Mouse (Mus musculus) bone marrow, adult 2 months (tissue): ENCODE data around the gene Stim2. TPM values are rescaled to one million over a fixed set of nuclear protein-coding genes. Genes with fewer than 3 reads are reported as not detected.

Experiments
- H3K27ac ChIP-seq: fragments of 200-500 bp; 2 replicates; pipeline ENCODE4 v1.5.1; 2012; ENCODE audit warnings: low read depth, mild to moderate bottlenecking, control low read depth, inconsistent platforms, low read length; ENCODE audit not compliant: control insufficient read depth, poor library complexity, insufficient read depth
- H3K4me1 ChIP-seq: fragments of 200-500 bp; 2 replicates; pipeline ENCODE4 v1.6.1; 2011; ENCODE audit warnings: low read length; ENCODE audit not compliant: control insufficient read depth, insufficient read depth
- H3K4me3 ChIP-seq: fragments of 200-500 bp; replicated peaks from 2 replicates; pipeline ENCODE3; 2011; ENCODE audit warnings: mild to moderate bottlenecking, low read depth, low read length, control low read depth; ENCODE audit not compliant: control insufficient read depth
- CTCF ChIP-seq: fragments of 200-500 bp; IDR thresholded peaks from 2 replicates; pipeline ENCODE4 v1.5.1; 2011; ENCODE audit warnings: low read length, control low read depth; ENCODE audit not compliant: control insufficient read depth, insufficient read depth
- POLR2A ChIP-seq: fragments of 200-500 bp; IDR thresholded peaks from 2 replicates; pipeline ENCODE4 v1.6.1; 2011; ENCODE audit warnings: low read depth, mild to moderate bottlenecking, control low read depth, low read length, borderline replicate concordance; ENCODE audit not compliant: control insufficient read depth
- WGBS: fragments of 180-500 bp; shearing (Covaris S2); methylation state at CpG from one replicate; pipeline ENCODE4 v1.1.7; 2018; 5-methylcytosine and 5-hydroxymethylcytosine counted together
- polyA plus RNA-seq: library from polyadenylated mRNA; stranded (reverse); fragments of >200 nt; gene quantifications from 2 replicates; pipeline ENCODE4 v1.2.4, GENCODE M21; 2011; ENCODE audit warnings: low replicate concordance; ENCODE audit not compliant: missing spikeins, insufficient read depth, insufficient read length

The Stim2 gene
- polyA plus RNA-seq, 1 experiment: 19.1 TPM

DNA sequence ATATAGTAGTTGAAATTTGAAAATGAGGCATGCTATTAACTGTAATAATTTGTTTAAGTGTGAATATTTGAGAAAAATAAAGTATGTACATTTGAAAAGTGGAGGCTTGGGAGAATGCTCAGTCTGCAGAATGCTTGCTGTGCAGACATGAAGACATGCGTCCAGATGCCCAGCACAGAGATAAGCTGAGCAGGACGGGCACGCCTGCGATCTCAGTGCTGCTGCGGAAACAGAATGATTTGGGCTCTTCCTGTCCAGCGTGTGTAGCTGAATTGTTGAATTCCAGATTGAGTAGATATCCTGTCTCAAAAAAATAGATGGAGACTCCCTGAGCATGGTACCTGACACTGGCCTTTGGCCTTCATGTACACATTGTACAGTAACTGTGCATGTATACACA is 58.0 kb downstream of the Stim2 start:
- peaks cover 3% of the 10 kb centered on the region; the same call in 1 of the 2 replicates for H3K4me1 ChIP-seq
- no peak overlapping the region for H3K27ac ChIP-seq
- no peak for TF ChIP-seq POLR2A
- TF ChIP-seq CTCF: no peak
- 66% methylated on average over 6 of the region's 6 CpGs for WGBS
- no peak overlapping the region for H3K4me3 ChIP-seq

- WGBS: 52% methylated on average over 6 of the region's 6 CpGs
- Histone ChIP-seq H3K27ac (no peak overlapping the region), H3K4me1 (no peaks in the 10 kb centered on the region), H3K4me3 (no peak overlapping the region)
- TF ChIP-seq POLR2A: no peak
Observed at GRCm38 (mm10) chr5:54059998-54060397, 61.7 kb downstream of the Stim2 start.

GRCm38 (mm10) chr5:54062079-54062478 is 63.8 kb downstream of the Stim2 start:
- Histone ChIP-seq H3K4me3 (no peak overlapping the region), H3K27ac (no peak overlapping the region), H3K4me1 (no peaks in the 10 kb centered on the region)
- 87% methylated on average over 7 of the region's 7 CpGs for WGBS
- TF ChIP-seq CTCF (no peak), POLR2A (no peak)

DNA sequence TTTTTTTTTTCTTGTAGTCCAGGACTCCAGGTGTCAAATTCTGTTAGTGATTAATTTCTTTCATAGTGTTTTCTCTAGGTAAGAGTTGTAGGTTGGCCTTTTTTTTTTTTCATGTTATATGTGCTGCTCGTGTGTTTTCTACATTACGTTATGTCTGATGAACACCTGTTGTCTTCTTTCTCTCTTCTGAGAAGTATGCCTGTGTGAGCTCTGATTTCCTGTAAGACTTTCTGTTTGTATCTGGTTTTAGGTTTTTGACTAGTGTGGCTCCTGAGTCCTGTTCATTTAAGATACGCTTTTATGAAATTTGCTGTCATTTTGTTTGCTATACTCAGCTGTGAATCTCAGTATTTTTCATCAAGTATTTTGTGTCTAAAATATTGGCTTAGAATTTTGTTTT is 69.3 kb downstream of the Stim2 start:
- no peak overlapping the region for H3K27ac ChIP-seq
- WGBS: 82% methylated on average over 3 of the region's 3 CpGs
- TF ChIP-seq CTCF (no peak), POLR2A (no peak)

GRCm38 (mm10) chr5:54070549-54070948 is 72.2 kb downstream of the Stim2 start:
- Histone ChIP-seq H3K4me1 (peaks cover 2% of the 10 kb centered on the region), H3K27ac (no peak overlapping the region), H3K4me3 (no peak overlapping the region)
- TF ChIP-seq CTCF: no peak
- TF ChIP-seq POLR2A: no peak
- WGBS: 10% methylated on average over 2 of the region's 2 CpGs

More for the DNA sequence above, 69.3 kb downstream of the Stim2 start:
- Histone ChIP-seq H3K4me3 (no peak overlapping the region), H3K4me1 (peaks cover 2% of the 10 kb centered on the region)

DNA sequence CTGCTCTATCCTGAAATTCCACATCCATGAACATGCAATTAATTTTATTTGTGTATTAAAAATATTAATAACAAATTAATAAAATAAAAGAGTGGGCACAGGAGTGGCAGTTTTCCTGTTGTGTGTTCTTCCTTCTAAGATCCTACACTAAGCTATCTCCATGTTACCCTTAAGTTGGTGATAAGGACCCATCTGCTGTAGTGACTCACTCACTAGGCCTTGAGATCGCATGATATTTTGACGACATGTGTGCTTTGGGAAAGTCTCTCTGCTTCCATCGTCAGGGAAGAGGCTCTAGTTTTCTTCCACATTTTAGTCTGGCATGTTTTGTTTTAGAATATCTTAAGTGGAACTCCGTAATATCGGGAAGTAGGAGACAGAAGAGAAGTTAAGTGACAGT is 73.0 kb downstream of the Stim2 start:
- TF ChIP-seq CTCF: no peak
- TF ChIP-seq POLR2A: no peak
- H3K4me1 ChIP-seq: peaks cover 2% of the 10 kb centered on the region
- 80% methylated on average over 5 of the region's 5 CpGs for whole genome bisulfite sequencing
- no peak overlapping the region for H3K27ac ChIP-seq
- no peak overlapping the region for H3K4me3 ChIP-seq

- Histone ChIP-seq H3K4me3 (no peak overlapping the region), H3K4me1 (peaks cover 2% of the 10 kb centered on the region), H3K27ac (no peak overlapping the region)
- 67% methylated on average over 7 of the region's 7 CpGs for WGBS
- TF ChIP-seq CTCF (no peak), POLR2A (no peak)
Observed at GRCm38 (mm10) chr5:54071705-54072104, 73.4 kb downstream of the Stim2 start.

- WGBS: 3% methylated on average over 1 of the region's 1 CpGs
- H3K4me1 ChIP-seq: peaks cover 2% of the 10 kb centered on the region
- no peak for TF ChIP-seq POLR2A
- TF ChIP-seq CTCF: no peak
- H3K27ac ChIP-seq: no peak overlapping the region
- H3K4me3 ChIP-seq: no peak overlapping the region
Observed at GRCm38 (mm10) chr5:54073291-54073690, 75.0 kb downstream of the Stim2 start.

DNA sequence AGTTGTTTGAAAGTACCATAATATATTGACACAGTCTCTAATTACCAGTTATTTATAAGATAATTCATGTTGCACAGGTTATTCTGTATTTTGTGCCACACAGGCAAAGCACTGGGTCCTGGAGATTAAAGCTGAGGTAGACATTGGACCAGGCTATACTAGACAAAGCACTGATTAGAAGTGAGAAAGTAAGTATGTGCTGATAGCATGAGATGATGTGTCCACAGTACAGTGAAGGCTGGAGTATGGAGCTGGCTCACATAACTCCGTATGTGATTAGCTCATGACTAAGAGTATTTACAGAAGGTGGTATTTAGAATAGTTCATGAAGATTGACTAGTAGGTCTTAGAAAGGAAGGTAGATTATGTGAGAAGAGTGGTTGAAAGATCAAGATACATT is 81.7 kb downstream of the Stim2 start:
- TF ChIP-seq CTCF (no peak), POLR2A (no peak)
- H3K4me3 ChIP-seq: no peak overlapping the region
- no peak overlapping the region for H3K27ac ChIP-seq
- H3K4me1 ChIP-seq: no peaks in the 10 kb centered on the region
- WGBS: 81% methylated on average over 1 of the region's 1 CpGs
